Mouse (Mus musculus): ENCODE results near the gene Acadm.

GRCm38 (mm10) chr3:153929526-153929925 is 14.9 kb downstream of the Acadm start:
- no peak for TF ChIP-seq TAL1 (IDR thresholded peaks at IDR 0.05; ENCODE audit: low read length)
- TF ChIP-seq GATA1 (IDR thresholded peaks at IDR 0.05; ENCODE audit: low read length), result no peak

All from erythroblast, embryonic 14.5 days (primary cell).